Mouse (Mus musculus): ENCODE measurements around the gene Dnttip2.
"Not testable (repeated sequence)": the region's sequence is repeated elsewhere in the genome, so short reads cannot be mapped to it uniquely, and the experiment has no call there.

DNA sequence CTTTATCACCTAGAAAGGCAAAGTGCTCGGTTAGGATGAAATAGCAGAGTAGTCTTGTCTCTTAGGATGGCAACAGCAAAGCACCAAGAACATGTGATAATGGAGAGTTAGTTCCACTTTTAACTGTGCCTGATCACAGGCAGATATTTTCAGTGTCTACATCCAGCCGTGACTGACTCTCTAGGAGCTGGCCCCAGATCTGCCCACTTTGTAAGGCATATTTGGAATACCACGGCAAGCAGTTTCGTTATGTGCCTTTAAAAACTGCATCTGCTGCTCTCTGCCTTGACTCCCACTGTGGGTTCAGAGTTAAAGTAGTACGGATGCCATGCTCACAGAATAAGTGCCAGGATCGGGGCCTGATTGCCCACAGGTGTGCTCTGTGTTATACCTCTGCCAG, 47.2 kb upstream of the Dnttip2 start:
- TF ChIP-seq CTCF (IDR thresholded peaks at IDR 0.05; ENCODE audit: low read depth); EP300 (optimal IDR thresholded peaks at IDR 0.05): not testable (repeated sequence)

Measured in stomach, postnatal 0 days (tissue).